Mouse (Mus musculus): Measurements from ENCODE around the gene Fbxo17.

GRCm38 (mm10) chr7:28716590-28717281 is at the start of gene Fbxo17:
- TF ChIP-seq CTCF (IDR thresholded peaks at IDR 0.05; ENCODE audit: borderline replicate concordance, extremely low read depth, insufficient read depth, insufficient read length) (no peak), POLR2A (IDR thresholded peaks at IDR 0.05; ENCODE audit: borderline replicate concordance, extremely low read depth, insufficient read depth, insufficient read length, poor library complexity, severe bottlenecking) (no peak)

Measured in brain, embryonic 14.5 days (tissue).